ENCODE assay signal across 10 mouse cellular contexts in genomic region chr2:21234871-21235648, GRCm38 (mm10). TPM values are rescaled to one million over a fixed set of nuclear protein-coding genes. Genes with fewer than 3 reads are reported as not detected.
DNase-seq lines count a peak whose midpoint lies in the region; TF ChIP-seq lines count a peak whose summit lies in the region.
"Had no signal": no experiment of that assay in that cellular context is flagged by ENCODE, and none has a peak within 500 bp of the region (broad histone marks: within the 10 kb centered on the region; RNA-seq: fewer than 3 reads in every experiment).

No protein-coding gene starts in this region.

- H3K27ac ChIP-seq in heart, embryonic 10.5 days, result no peak overlapping the region
- H3K27ac ChIP-seq in embryonic facial prominence, embryonic 10.5 days (replicated peaks), result no peak overlapping the region
- H3K27ac ChIP-seq in small intestine, adult 2 months (ENCODE audit: insufficient read depth, low read depth, low read length), result peak overlapping the region; percentile 63; the same call in 1 of the 2 replicates
- H3K27ac ChIP-seq: left cerebral cortex, adult 2 months; neural tube, embryonic 13.5 days had no signal

- H3K36me3 ChIP-seq in heart, embryonic 10.5 days, result no peaks in the 10 kb centered on the region
- H3K36me3 ChIP-seq in embryonic facial prominence, embryonic 10.5 days (replicated peaks), result no peaks in the 10 kb centered on the region
- no peaks in the 10 kb centered on the region for H3K36me3 ChIP-seq in small intestine, adult 2 months (ENCODE audit: control insufficient read depth, insufficient read depth, low read length)
- H3K36me3 ChIP-seq: neural tube, embryonic 13.5 days had no signal

- TF ChIP-seq POLR2A in small intestine, adult 2 months (IDR thresholded peaks at IDR 0.05; ENCODE audit: low read depth, low read length), result no peak

- peaks cover 14% of the 10 kb centered on the region; the same call in 1 of the 2 replicates for H3K4me1 ChIP-seq in heart, embryonic 10.5 days
- H3K4me1 ChIP-seq in embryonic facial prominence, embryonic 10.5 days, result no peaks in the 10 kb centered on the region
- H3K4me1 ChIP-seq in small intestine, adult 2 months (ENCODE audit: control insufficient read depth, insufficient read depth, insufficient read length, low read length), result peaks cover 10% of the 10 kb centered on the region; the same call in 1 of the 2 replicates
- H3K4me1 ChIP-seq: neural tube, embryonic 13.5 days had no signal

- no peaks in the 10 kb centered on the region for H3K9me3 ChIP-seq in heart, embryonic 10.5 days
- no peaks in the 10 kb centered on the region for H3K9me3 ChIP-seq in embryonic facial prominence, embryonic 10.5 days
- H3K9me3 ChIP-seq: neural tube, embryonic 13.5 days had no signal

- peak; percentile 85 for DNase-seq in heart, embryonic 10.5 days (ENCODE audit: low spot score)
- no peak for DNase-seq in heart, adult 9 months (ENCODE audit: low spot score in 2 of 2)
- peak; percentile 20 for DNase-seq in embryonic facial prominence, embryonic 10.5 days (ENCODE audit: low spot score)
- peak; percentile 19 to 39 for DNase-seq in kidney, postnatal 25 days
- DNase-seq in thymus, postnatal 10 days (ENCODE audit: low spot score in 2 of 2), result no peak
- no peak for DNase-seq in embryo, embryonic 10.5 days (ENCODE audit: low spot score)
- DNase-seq in layer of hippocampus, postnatal 14 days (ENCODE audit: low spot score in 2 of 2), result no peak

- H3K4me3 ChIP-seq in heart, embryonic 10.5 days, result no peak overlapping the region
- no peak overlapping the region for H3K4me3 ChIP-seq in embryonic facial prominence, embryonic 10.5 days
- no peak overlapping the region for H3K4me3 ChIP-seq in small intestine, adult 2 months (ENCODE audit: low read depth, low read length)
- H3K4me3 ChIP-seq: left cerebral cortex, adult 2 months; neural tube, embryonic 13.5 days had no signal

- TF ChIP-seq CTCF in small intestine, adult 2 months (IDR thresholded peaks at IDR 0.05; ENCODE audit: extremely low read depth, insufficient read length, insufficient replicate concordance, low read depth, low read length), result no peak

- no peaks in the 10 kb centered on the region for H3K27me3 ChIP-seq in heart, embryonic 10.5 days (ENCODE audit: insufficient read depth, poor library complexity, severe bottlenecking)
- H3K27me3 ChIP-seq in embryonic facial prominence, embryonic 10.5 days (replicated peaks; ENCODE audit: low read depth, poor library complexity, severe bottlenecking), result no peaks in the 10 kb centered on the region
- no peaks in the 10 kb centered on the region for H3K27me3 ChIP-seq in small intestine, adult 2 months (ENCODE audit: control insufficient read depth, insufficient read depth, low read length)
- H3K27me3 ChIP-seq: neural tube, embryonic 13.5 days had no signal

- 71% methylated on average over 9 of the region's 9 CpGs for WGBS in heart, embryonic 10.5 days
- WGBS in embryonic facial prominence, embryonic 10.5 days, result 82% methylated on average over 9 of the region's 9 CpGs
- WGBS in small intestine, adult 2 months, result 33% methylated on average over 9 of the region's 9 CpGs

RNA-seq across cellular contexts. Expression of gene Thnsl1, which starts 29.5 kb away (rescaled TPM):
- 9.1 and 9.2 TPM in 2 replicates for polyA plus RNA-seq in heart, embryonic 10.5 days (2016; fragmentation: Nextera tagmentation; extraction: Ambion mirVana)
- polyA plus RNA-seq in embryonic facial prominence, embryonic 10.5 days (2016; fragmentation: Nextera tagmentation; extraction: Ambion mirVana), result 10.0 and 10.3 TPM in 2 replicates
- 0.98 and 2.4 TPM in 2 replicates for polyA plus RNA-seq in small intestine, adult 2 months (2012; rRNA removed)
- total RNA-seq in layer of hippocampus, postnatal 14 days (2021), result 10 to 100 TPM; 17.2 to 18.7 TPM

RNA-seq across cellular contexts. Expression of gene Enkur, which starts 29.9 kb away (rescaled TPM):
- polyA plus RNA-seq in heart, embryonic 10.5 days (2016; fragmentation: Nextera tagmentation; extraction: Ambion mirVana), result 2.3 and 2.9 TPM in 2 replicates
- polyA plus RNA-seq in embryonic facial prominence, embryonic 10.5 days (2016; fragmentation: Nextera tagmentation; extraction: Ambion mirVana), result 0.16 and 0.62 TPM in 2 replicates
- polyA plus RNA-seq in small intestine, adult 2 months (2012; rRNA removed), result 0.09 TPM in 1 of 2 replicates, not detected in the other
- 1 to 10 TPM; 3.6 to 4.5 TPM for total RNA-seq in layer of hippocampus, postnatal 14 days (2021)

Comparison
In these comparisons a context has a peak if more than half of its experiments do, and no peak if none do; other contexts are left out.
1. DNase-seq: peak in heart, embryonic 10.5 days (single experiment), embryonic facial prominence, embryonic 10.5 days (single experiment) and kidney, postnatal 25 days (2 of 2); none in heart, adult 9 months (0 of 2), thymus, postnatal 10 days (0 of 2), embryo, embryonic 10.5 days (single experiment) and layer of hippocampus, postnatal 14 days (0 of 2).